30 mouse cellular contexts compared by ENCODE assay signal in genomic region chr3:157291286-157291685, GRCm38 (mm10).
A peak's percentile ranks its signal among the peaks of the same experiment; 100 is the strongest.
DNase-seq lines count a peak whose midpoint lies in the region; ATAC-seq lines count a peak whose summit lies in the region.
"Had no signal": no experiment of that assay in that cellular context is flagged by ENCODE, and none has a peak within 500 bp of the region (broad histone marks: within the 10 kb centered on the region; RNA-seq: fewer than 3 reads in every experiment).

No protein-coding gene starts in this region.

- no peaks in the 10 kb centered on the region for H3K4me1 ChIP-seq in hindbrain, embryonic 11.5 days (replicated peaks; ENCODE audit: control insufficient read depth, insufficient read depth, low read length)
- peaks cover 7% of the 10 kb centered on the region; the same call in 1 of the 2 replicates for H3K4me1 ChIP-seq in hindbrain, embryonic 10.5 days (replicated peaks)
- no peaks in the 10 kb centered on the region for H3K4me1 ChIP-seq in neural tube, embryonic 12.5 days
- H3K4me1 ChIP-seq in neural tube, embryonic 15.5 days: no peaks in the 10 kb centered on the region; the same call in 1 of the 2 replicates
- H3K4me1 ChIP-seq in hindbrain, embryonic 14.5 days (replicated peaks; ENCODE audit: control insufficient read depth, insufficient read depth, low read length): no peaks in the 10 kb centered on the region
- H3K4me1 ChIP-seq in midbrain, embryonic 15.5 days: peaks cover 5% of the 10 kb centered on the region; the same call in 1 of the 2 replicates
- H3K4me1 ChIP-seq: limb, embryonic 10.5 days; limb, embryonic 15.5 days; liver, embryonic 13.5 days; megakaryocyte, embryonic 14.5 days; neural tube, embryonic 13.5 days; stomach, embryonic 15.5 days had no signal

- DNase-seq in hindbrain, embryonic 11.5 days (ENCODE audit: low spot score): no peak
- no peak for DNase-seq in hindbrain, embryonic 10.5 days (ENCODE audit: low spot score)
- no peak for DNase-seq in hindbrain, embryonic 14.5 days (ENCODE audit: low spot score)
- DNase-seq in embryo, embryonic 10.5 days (ENCODE audit: low spot score): no peak
- DNase-seq in adipocyte (ENCODE audit: low spot score): no peak
- DNase-seq: adrenal gland, adult 8-10 months; B cell, adult 2 months; cerebellum, adult 8-10 months; cerebellum, postnatal 25 days; heart, adult 2 months; heart, postnatal 14 days; kidney, adult 8-10 months; kidney, postnatal 4 days; layer of hippocampus, adult 9-11 months; liver, embryonic 13.5 days; lung, adult 18-20 months; lung, postnatal 4 days; right cerebral cortex, postnatal 25 days had no signal

- H3K27ac ChIP-seq in hindbrain, embryonic 11.5 days (ENCODE audit: low read depth, low read length): no peak overlapping the region
- H3K27ac ChIP-seq in hindbrain, embryonic 10.5 days: no peak overlapping the region
- no peak overlapping the region for H3K27ac ChIP-seq in neural tube, embryonic 12.5 days
- H3K27ac ChIP-seq in neural tube, embryonic 15.5 days (replicated peaks): no peak overlapping the region
- no peak overlapping the region for H3K27ac ChIP-seq in hindbrain, embryonic 14.5 days
- H3K27ac ChIP-seq in midbrain, embryonic 15.5 days: no peak overlapping the region
- H3K27ac ChIP-seq: heart, adult 2 months; kidney, postnatal 0 days; limb, embryonic 10.5 days; limb, embryonic 15.5 days; liver, embryonic 13.5 days; neural tube, embryonic 13.5 days; stomach, embryonic 15.5 days had no signal

- WGBS in hindbrain, embryonic 11.5 days: 33% methylated on average over 1 of the region's 1 CpGs
- 58% methylated on average over 1 of the region's 1 CpGs for WGBS in hindbrain, embryonic 10.5 days
- WGBS in neural tube, embryonic 12.5 days: 46% methylated on average over 1 of the region's 1 CpGs
- WGBS in neural tube, embryonic 15.5 days: 30% methylated on average over 1 of the region's 1 CpGs
- WGBS in hindbrain, embryonic 14.5 days: 33% methylated on average over 1 of the region's 1 CpGs
- 18% methylated on average over 1 of the region's 1 CpGs for WGBS in midbrain, embryonic 15.5 days

- no peak overlapping the region for H3K4me2 ChIP-seq in hindbrain, embryonic 11.5 days (replicated peaks; ENCODE audit: low read depth, low read length)
- no peak overlapping the region for H3K4me2 ChIP-seq in neural tube, embryonic 12.5 days (replicated peaks)
- no peak overlapping the region for H3K4me2 ChIP-seq in neural tube, embryonic 15.5 days
- H3K4me2 ChIP-seq in hindbrain, embryonic 14.5 days (replicated peaks): no peak overlapping the region
- no peak overlapping the region for H3K4me2 ChIP-seq in midbrain, embryonic 15.5 days
- H3K4me2 ChIP-seq: limb, embryonic 15.5 days; liver, embryonic 13.5 days; neural tube, embryonic 13.5 days; stomach, embryonic 15.5 days had no signal

- H3K27me3 ChIP-seq in hindbrain, embryonic 11.5 days (ENCODE audit: control insufficient read depth, insufficient read depth, low read length): no peaks in the 10 kb centered on the region
- H3K27me3 ChIP-seq in hindbrain, embryonic 10.5 days (ENCODE audit: insufficient read depth, poor library complexity, severe bottlenecking): no peaks in the 10 kb centered on the region
- H3K27me3 ChIP-seq in neural tube, embryonic 12.5 days (replicated peaks): no peaks in the 10 kb centered on the region
- H3K27me3 ChIP-seq in neural tube, embryonic 15.5 days (replicated peaks): no peaks in the 10 kb centered on the region
- H3K27me3 ChIP-seq in hindbrain, embryonic 14.5 days (ENCODE audit: control insufficient read depth, insufficient read depth, low read length): no peaks in the 10 kb centered on the region
- no peaks in the 10 kb centered on the region for H3K27me3 ChIP-seq in midbrain, embryonic 15.5 days (replicated peaks)
- H3K27me3 ChIP-seq: limb, embryonic 15.5 days; liver, embryonic 13.5 days; megakaryocyte, embryonic 14.5 days; neural tube, embryonic 13.5 days; stomach, embryonic 15.5 days had no signal

- H3K9me3 ChIP-seq in hindbrain, embryonic 11.5 days (ENCODE audit: control insufficient read depth, low read length): no peaks in the 10 kb centered on the region
- no peaks in the 10 kb centered on the region for H3K9me3 ChIP-seq in hindbrain, embryonic 10.5 days
- H3K9me3 ChIP-seq in neural tube, embryonic 12.5 days: no peaks in the 10 kb centered on the region
- no peaks in the 10 kb centered on the region for H3K9me3 ChIP-seq in neural tube, embryonic 15.5 days (replicated peaks)
- no peaks in the 10 kb centered on the region for H3K9me3 ChIP-seq in hindbrain, embryonic 14.5 days (ENCODE audit: control insufficient read depth, low read length)
- no peaks in the 10 kb centered on the region for H3K9me3 ChIP-seq in midbrain, embryonic 15.5 days
- H3K9me3 ChIP-seq: limb, embryonic 10.5 days; limb, embryonic 15.5 days; liver, embryonic 13.5 days; neural tube, embryonic 13.5 days; stomach, embryonic 15.5 days had no signal

- no peak overlapping the region for H3K4me3 ChIP-seq in hindbrain, embryonic 11.5 days (ENCODE audit: low read depth, low read length)
- H3K4me3 ChIP-seq in hindbrain, embryonic 10.5 days: no peak overlapping the region
- no peak overlapping the region for H3K4me3 ChIP-seq in neural tube, embryonic 12.5 days
- no peak overlapping the region for H3K4me3 ChIP-seq in neural tube, embryonic 15.5 days (replicated peaks)
- no peak overlapping the region for H3K4me3 ChIP-seq in hindbrain, embryonic 14.5 days (replicated peaks; ENCODE audit: low read length)
- no peak overlapping the region for H3K4me3 ChIP-seq in midbrain, embryonic 15.5 days
- H3K4me3 ChIP-seq: heart, adult 2 months; limb, embryonic 10.5 days; limb, embryonic 15.5 days; liver, embryonic 13.5 days; megakaryocyte, embryonic 14.5 days; neural tube, embryonic 13.5 days; stomach, embryonic 15.5 days had no signal

- no peaks in the 10 kb centered on the region for H3K36me3 ChIP-seq in hindbrain, embryonic 11.5 days (ENCODE audit: control insufficient read depth, insufficient read depth, low read length)
- no peaks in the 10 kb centered on the region for H3K36me3 ChIP-seq in hindbrain, embryonic 10.5 days
- no peaks in the 10 kb centered on the region for H3K36me3 ChIP-seq in neural tube, embryonic 12.5 days
- no peaks in the 10 kb centered on the region for H3K36me3 ChIP-seq in neural tube, embryonic 15.5 days
- no peaks in the 10 kb centered on the region for H3K36me3 ChIP-seq in hindbrain, embryonic 14.5 days (replicated peaks; ENCODE audit: control insufficient read depth, insufficient read depth)
- no peaks in the 10 kb centered on the region for H3K36me3 ChIP-seq in midbrain, embryonic 15.5 days (replicated peaks)
- H3K36me3 ChIP-seq: limb, embryonic 10.5 days; limb, embryonic 15.5 days; liver, embryonic 13.5 days; neural tube, embryonic 13.5 days; stomach, embryonic 15.5 days had no signal

- H3K9ac ChIP-seq in hindbrain, embryonic 11.5 days (ENCODE audit: low read depth, low read length): no peak overlapping the region
- H3K9ac ChIP-seq in neural tube, embryonic 12.5 days: no peak overlapping the region
- no peak overlapping the region for H3K9ac ChIP-seq in neural tube, embryonic 15.5 days (replicated peaks)
- no peak overlapping the region for H3K9ac ChIP-seq in hindbrain, embryonic 14.5 days
- H3K9ac ChIP-seq in midbrain, embryonic 15.5 days: no peak overlapping the region
- H3K9ac ChIP-seq: limb, embryonic 15.5 days; liver, embryonic 13.5 days; neural tube, embryonic 13.5 days; stomach, embryonic 15.5 days had no signal

- ATAC-seq in hindbrain, embryonic 11.5 days (ENCODE audit: low FRiP score): peak; percentile 88
- peak; percentile 63; the same call in 1 of the 2 replicates for ATAC-seq in neural tube, embryonic 12.5 days (ENCODE audit: low FRiP score, low read depth)
- ATAC-seq in neural tube, embryonic 15.5 days (ENCODE audit: low FRiP score): no peak
- ATAC-seq in hindbrain, embryonic 14.5 days (ENCODE audit: low FRiP score): peak; percentile 82; the same call in 1 of the 2 replicates
- ATAC-seq in midbrain, embryonic 15.5 days (replicated peaks): peak; percentile 84; the same call in 1 of the 2 replicates
- ATAC-seq: activated CD4-positive, CD25-positive, alpha-beta regulatory T cell, adult 4 months; intestine, embryonic 16.5 days; lung, postnatal 0 days had no signal
